Mouse (Mus musculus) CH12.LX (cell line): ENCODE results near the gene Ibtk.

ENCODE experiments used
- BHLHE40 ChIP-seq: IDR thresholded peaks from 2 replicates; pipeline ENCODE4 v1.6.1; 2011; ENCODE audit warnings: mild to moderate bottlenecking, low read depth, low read length, improper control_type of control experiment
- EP300 ChIP-seq: IDR thresholded peaks from 2 replicates; pipeline ENCODE4 v1.6.1; 2011; ENCODE audit warnings: low read length, improper control_type of control experiment
- MAFK ChIP-seq: IDR thresholded peaks from 2 replicates; pipeline ENCODE4 v1.6.1; 2011; ENCODE audit warnings: low read length, improper control_type of control experiment; ENCODE audit not compliant: insufficient replicate concordance
- NRF1 ChIP-seq: IDR thresholded peaks from 2 replicates; pipeline ENCODE4 v1.6.1; 2014; ENCODE audit warnings: low read depth, mild to moderate bottlenecking, inconsistent platforms, low read length, improper control_type of control experiment, moderate library complexity
- ZMIZ1 ChIP-seq: IDR thresholded peaks from 2 replicates; pipeline ENCODE4 v1.6.1; 2012; ENCODE audit warnings: low read depth, mild to moderate bottlenecking, inconsistent platforms, low read length, improper control_type of control experiment

- TF ChIP-seq EP300 = no peak
- TF ChIP-seq ZMIZ1 = no peak
- no peak for TF ChIP-seq MAFK
- TF ChIP-seq NRF1 = no peak
- TF ChIP-seq BHLHE40 = no peak
These were observed 22.3 kb upstream of the Ibtk start for GRCm38 (mm10) chr9:85771454-85771853.
